Mouse (Mus musculus) brain, embryonic 14.5 days (tissue): ENCODE measurements around the gene Ezh1.

ENCODE experiments used
- CTCF ChIP-seq: fragments of 200-500 bp; IDR thresholded peaks from 2 replicates; pipeline ENCODE4 v1.5.1; 2012; ENCODE audit warnings: inconsistent platforms, mild to moderate bottlenecking, moderate library complexity, borderline replicate concordance; ENCODE audit not compliant: insufficient read depth, insufficient read length; ENCODE audit errors: extremely low read depth
- POLR2A ChIP-seq: fragments of 200-500 bp; IDR thresholded peaks from 2 replicates; pipeline ENCODE4 v1.6.1; 2012; ENCODE audit warnings: mild to moderate bottlenecking, inconsistent platforms, borderline replicate concordance; ENCODE audit not compliant: poor library complexity, insufficient read depth, insufficient read length, severe bottlenecking; ENCODE audit errors: extremely low read depth

DNA sequence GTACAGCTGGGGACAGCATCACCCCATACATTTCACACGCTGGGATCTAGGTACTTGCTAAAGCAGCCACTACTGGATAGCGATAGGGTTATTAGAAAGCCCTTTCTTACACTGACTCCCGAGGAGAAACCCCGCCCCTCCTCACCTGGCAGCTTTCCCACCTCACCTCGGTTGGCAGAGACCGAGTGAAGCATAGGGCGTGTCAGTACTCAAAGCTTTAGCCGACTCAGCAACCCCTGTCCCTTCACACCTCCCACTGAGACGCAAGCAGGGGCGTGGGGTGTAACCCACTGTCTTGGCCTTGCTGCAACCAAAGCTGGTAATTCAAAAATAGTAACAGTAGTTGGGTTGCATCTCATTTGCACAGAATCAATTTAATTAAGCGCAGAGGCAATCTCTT lies 53.2 kb downstream of the Ezh1 start:
- TF ChIP-seq CTCF (no peak), POLR2A (no peak)
